Mouse (Mus musculus): ENCODE measurements at regions not wholly inside any gene's neighbourhood (a gene's known extent, or its start where the extent isn't known, plus 50 kb on each side); places are given as distances from the start of the nearest gene placed in this dataset.

GRCm38 (mm10) chr6:98125434-98125833 is 217.1 kb downstream of the Gm765 start:
- TF ChIP-seq CTCF (IDR thresholded peaks at IDR 0.05; ENCODE audit: extremely low read depth, insufficient read length, insufficient replicate concordance, low read depth, low read length) (no peak), POLR2A (IDR thresholded peaks at IDR 0.05; ENCODE audit: low read depth, low read length) (no peak)
